Mouse (Mus musculus) embryonic facial prominence, embryonic 10.5 days (tissue): ENCODE data around the gene Ttyh3. TPM values are rescaled to one million over a fixed set of nuclear protein-coding genes. Genes with fewer than 3 reads are reported as not detected.

ENCODE experiments used
- DNase-seq: peaks from one replicate; pipeline ENCODE4 v3.0.0-alpha.2; 2017; ENCODE audit warnings: low spot score
- H3K27ac ChIP-seq: fragments of 300-500 bp; sonication (generic); replicated peaks from 2 replicates; pipeline ENCODE4 v1.5.1; 2016; ENCODE audit warnings: mild to moderate bottlenecking
- H3K27me3 ChIP-seq: fragments of 300-500 bp; sonication (generic); replicated peaks from 2 replicates; pipeline ENCODE4 v1.6.1; 2016; ENCODE audit warnings: low read depth, mild to moderate bottlenecking; ENCODE audit not compliant: poor library complexity, severe bottlenecking
- H3K36me3 ChIP-seq: fragments of 300-500 bp; sonication (generic); replicated peaks from 2 replicates; pipeline ENCODE4 v1.6.1; 2016; ENCODE audit warnings: mild to moderate bottlenecking, moderate library complexity
- H3K4me1 ChIP-seq: fragments of 300-500 bp; sonication (generic); 2 replicates; pipeline ENCODE4 v1.6.1; 2016
- H3K4me3 ChIP-seq: fragments of 300-500 bp; sonication (generic); 2 replicates; pipeline ENCODE4 v1.5.1; 2016; ENCODE audit warnings: mild to moderate bottlenecking, moderate library complexity
- H3K9me3 ChIP-seq: fragments of 300-500 bp; sonication (generic); 2 replicates; pipeline ENCODE4 v1.6.1; 2016; ENCODE audit warnings: mild to moderate bottlenecking
- WGBS: fragments of 180-500 bp; shearing (Covaris S2); methylation state at CpG from one replicate; pipeline ENCODE4 v1.1.7; 2016; 5-methylcytosine and 5-hydroxymethylcytosine counted together
- polyA plus RNA-seq: library from polyadenylated mRNA; unstranded; fragments of >200 nt; fragmentation: Nextera tagmentation; extraction: Ambion mirVana; gene quantifications from 2 replicates; pipeline ENCODE4 v1.2.1, GENCODE M21; 2016

The Ttyh3 gene
- polyA plus RNA-seq, 1 experiment from 2014 or later = 33.4 TPM

GRCm38 (mm10) chr5:140621517-140621916 is 27.3 kb downstream of the Ttyh3 start:
- Histone ChIP-seq H3K4me3 (no peak overlapping the region), H3K9me3 (no peaks in the 10 kb centered on the region), H3K27ac (no peak overlapping the region; the same call in 1 of the 2 replicates), H3K4me1 (peaks cover 15% of the 10 kb centered on the region), H3K27me3 (no peaks in the 10 kb centered on the region), H3K36me3 (peaks cover 74% of the 10 kb centered on the region)
- 81% methylated on average over 10 of the region's 10 CpGs for WGBS
- DNase-seq = no peak

DNA sequence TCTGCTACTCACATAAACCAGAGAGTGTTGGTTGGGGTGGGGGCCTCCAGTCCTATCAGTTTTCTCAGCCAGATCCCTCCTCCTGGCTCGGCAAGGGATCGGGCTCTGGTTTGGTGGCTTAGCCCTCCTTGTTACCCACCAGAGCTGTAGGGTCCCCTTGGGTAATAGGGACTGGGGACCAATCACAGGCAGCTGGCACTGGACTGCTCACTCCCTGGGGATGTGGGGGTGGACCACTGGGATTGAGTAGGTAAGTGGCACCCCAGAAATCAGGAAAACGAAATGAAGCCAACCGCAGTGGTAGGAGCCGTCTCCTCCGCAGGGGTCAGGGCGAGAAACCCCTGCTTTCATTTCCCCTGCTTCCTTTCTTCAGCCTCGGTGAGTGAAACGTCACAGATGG is 27.7 kb downstream of the Ttyh3 start:
- Histone ChIP-seq H3K4me3 (no peak overlapping the region), H3K36me3 (peaks cover 74% of the 10 kb centered on the region), H3K27ac (no peak overlapping the region), H3K9me3 (no peaks in the 10 kb centered on the region), H3K27me3 (no peaks in the 10 kb centered on the region), H3K4me1 (peaks cover 19% of the 10 kb centered on the region)
- no peak for DNase-seq
- WGBS = 70% methylated on average over 9 of the region's 9 CpGs

- no peaks in the 10 kb centered on the region for H3K9me3 ChIP-seq
- DNase-seq = peak; percentile 44
- WGBS = 60% methylated on average over 7 of the region's 7 CpGs
- peaks cover 19% of the 10 kb centered on the region for H3K4me1 ChIP-seq
- H3K27ac ChIP-seq = no peak overlapping the region
- no peaks in the 10 kb centered on the region for H3K27me3 ChIP-seq
- H3K36me3 ChIP-seq = peaks cover 68% of the 10 kb centered on the region
- H3K4me3 ChIP-seq = no peak overlapping the region
These were observed 28.7 kb downstream of the Ttyh3 start for GRCm38 (mm10) chr5:140619895-140620736.

GRCm38 (mm10) chr5:140619151-140619771 is 29.6 kb downstream of the Ttyh3 start:
- Histone ChIP-seq H3K27me3 (no peaks in the 10 kb centered on the region), H3K27ac (no peak overlapping the region), H3K4me3 (no peak overlapping the region), H3K9me3 (no peaks in the 10 kb centered on the region), H3K4me1 (peaks cover 19% of the 10 kb centered on the region), H3K36me3 (peaks cover 68% of the 10 kb centered on the region)
- 24% methylated on average over 6 of the region's 6 CpGs for WGBS
- DNase-seq = peak; percentile 85

GRCm38 (mm10) chr5:140617714-140618113 is 31.1 kb downstream of the Ttyh3 start:
- DNase-seq = no peak
- H3K27ac ChIP-seq = no peak overlapping the region
- no peaks in the 10 kb centered on the region for H3K9me3 ChIP-seq

DNA sequence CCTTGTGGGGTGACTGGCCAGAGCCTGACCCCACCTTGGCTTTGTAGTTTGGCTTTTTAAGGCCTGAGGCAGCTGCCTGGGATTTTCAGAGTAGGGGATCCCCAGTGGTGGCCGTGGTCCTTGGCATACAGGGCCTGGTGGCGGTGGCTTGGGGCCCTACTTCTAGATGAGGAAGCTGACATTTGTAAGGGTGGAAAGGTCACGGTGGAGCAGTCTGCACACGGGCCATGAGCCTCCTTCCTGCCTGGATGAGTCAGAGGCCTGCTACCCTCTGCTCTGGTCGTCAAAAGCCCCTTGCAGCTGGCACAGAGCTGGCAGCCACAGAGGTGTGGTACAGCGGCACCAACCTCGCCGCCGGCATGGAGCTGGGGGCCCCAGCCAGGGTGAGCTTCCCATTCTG is 32.1 kb downstream of the Ttyh3 start:
- Histone ChIP-seq H3K4me1 (peaks cover 32% of the 10 kb centered on the region), H3K27ac (peak overlapping the region; percentile 44), H3K27me3 (peaks cover 18% of the 10 kb centered on the region), H3K4me3 (no peak overlapping the region), H3K36me3 (peaks cover 67% of the 10 kb centered on the region), H3K9me3 (no peaks in the 10 kb centered on the region)
- DNase-seq = no peak
- WGBS = 70% methylated on average over 9 of the region's 9 CpGs

More at GRCm38 (mm10) chr5:140617714-140618113, 31.1 kb downstream of the Ttyh3 start:
- peaks cover 24% of the 10 kb centered on the region for H3K4me1 ChIP-seq
- H3K27me3 ChIP-seq = peaks cover 8% of the 10 kb centered on the region
- no peak overlapping the region for H3K4me3 ChIP-seq
- WGBS = 87% methylated on average over 5 of the region's 5 CpGs
- peaks cover 68% of the 10 kb centered on the region for H3K36me3 ChIP-seq

DNA sequence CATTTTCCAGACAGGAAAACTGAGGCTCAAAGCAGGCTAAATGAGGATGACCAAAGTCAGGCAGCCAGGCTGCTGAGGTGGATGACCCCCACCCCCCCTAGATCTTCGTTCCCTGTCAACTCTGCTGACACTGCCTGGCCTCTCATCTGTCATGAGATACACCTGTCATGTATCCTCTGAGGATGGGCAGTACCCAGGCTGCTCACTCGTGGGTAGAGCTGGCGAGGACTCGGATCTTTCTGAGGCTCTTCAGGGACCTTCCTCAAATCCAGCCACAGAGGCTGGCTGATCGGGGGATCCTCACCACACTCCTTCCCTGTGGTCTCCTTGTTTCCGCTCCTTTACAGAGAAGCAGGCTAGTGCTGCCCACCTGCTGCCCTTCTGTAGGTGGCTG is 32.7 kb downstream of the Ttyh3 start:
- Histone ChIP-seq H3K4me1 (peaks cover 32% of the 10 kb centered on the region), H3K9me3 (no peaks in the 10 kb centered on the region), H3K27me3 (peaks cover 24% of the 10 kb centered on the region), H3K4me3 (no peak overlapping the region), H3K27ac (peak overlapping the region; percentile 44; the same call in 1 of the 2 replicates), H3K36me3 (peaks cover 61% of the 10 kb centered on the region)
- WGBS = 81% methylated on average over 6 of the region's 6 CpGs
- no peak for DNase-seq

GRCm38 (mm10) chr5:140615321-140616109 is 33.3 kb downstream of the Ttyh3 start:
- Histone ChIP-seq H3K4me3 (no peak overlapping the region), H3K27ac (no peak overlapping the region), H3K36me3 (peaks cover 56% of the 10 kb centered on the region), H3K9me3 (no peaks in the 10 kb centered on the region), H3K4me1 (peaks cover 36% of the 10 kb centered on the region), H3K27me3 (peaks cover 30% of the 10 kb centered on the region)
- 86% methylated on average over 10 of the region's 10 CpGs for WGBS
- DNase-seq = no peak

- peaks cover 43% of the 10 kb centered on the region for H3K4me1 ChIP-seq
- H3K27me3 ChIP-seq = peaks cover 36% of the 10 kb centered on the region
- no peak overlapping the region for H3K4me3 ChIP-seq
- no peaks in the 10 kb centered on the region for H3K9me3 ChIP-seq
- WGBS = 92% methylated on average over 4 of the region's 4 CpGs
- peaks cover 56% of the 10 kb centered on the region for H3K36me3 ChIP-seq
- H3K27ac ChIP-seq = no peak overlapping the region
- DNase-seq = no peak
These were observed 34.0 kb downstream of the Ttyh3 start for GRCm38 (mm10) chr5:140614837-140615236.

DNA sequence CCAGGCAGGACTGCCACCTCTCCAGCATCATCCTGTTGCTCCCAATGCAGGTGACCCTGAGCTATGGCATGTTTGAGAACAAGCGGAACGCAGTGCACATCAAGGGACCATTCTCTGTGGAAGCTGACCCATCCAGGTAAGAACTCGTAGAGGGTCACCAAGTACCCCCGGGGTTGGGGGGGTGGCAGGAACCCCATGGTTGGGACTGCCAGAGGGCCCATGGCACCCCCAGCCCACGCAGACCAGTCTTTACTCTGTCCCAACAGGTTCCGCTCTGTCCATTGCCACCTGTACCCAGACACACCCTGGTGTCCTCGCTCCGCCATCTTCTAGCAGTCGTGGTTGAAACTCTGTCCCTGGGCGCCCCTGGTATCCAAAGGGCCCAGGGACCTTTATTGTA is 34.7 kb downstream of the Ttyh3 start:
- peaks cover 56% of the 10 kb centered on the region for H3K36me3 ChIP-seq
- peaks cover 50% of the 10 kb centered on the region for H3K4me1 ChIP-seq
- no peak overlapping the region for H3K4me3 ChIP-seq
- H3K27me3 ChIP-seq = peaks cover 43% of the 10 kb centered on the region
- H3K27ac ChIP-seq = no peak overlapping the region
- H3K9me3 ChIP-seq = no peaks in the 10 kb centered on the region
- WGBS = 95% methylated on average over 10 of the region's 10 CpGs
- DNase-seq = no peak

GRCm38 (mm10) chr5:140612191-140612590 is 36.6 kb downstream of the Ttyh3 start:
- DNase-seq = no peak
- Histone ChIP-seq H3K4me1 (peaks cover 70% of the 10 kb centered on the region), H3K36me3 (peaks cover 48% of the 10 kb centered on the region), H3K9me3 (no peaks in the 10 kb centered on the region), H3K27ac (peak overlapping the region; percentile 88), H3K4me3 (peak overlapping the region; percentile 72), H3K27me3 (peaks cover 63% of the 10 kb centered on the region)
- 38% methylated on average over 18 of the region's 18 CpGs for WGBS

GRCm38 (mm10) chr5:140611611-140612185 is 37.1 kb downstream of the Ttyh3 start:
- WGBS = 10% methylated on average over 15 of the region's 15 CpGs
- Histone ChIP-seq H3K27me3 (peaks cover 68% of the 10 kb centered on the region), H3K4me1 (peaks cover 72% of the 10 kb centered on the region), H3K36me3 (peaks cover 43% of the 10 kb centered on the region), H3K4me3 (peak overlapping the region; percentile 72), H3K9me3 (no peaks in the 10 kb centered on the region), H3K27ac (peak overlapping the region; percentile 88)
- peak; percentile 63 for DNase-seq
